Mouse (Mus musculus): ENCODE measurements around the gene Arpc4. TPM values are rescaled to one million over a fixed set of nuclear protein-coding genes. Genes with fewer than 3 reads are reported as not detected.

Gene Arpc4
- polyA plus RNA-seq, 1 experiment: 179 TPM

DNA sequence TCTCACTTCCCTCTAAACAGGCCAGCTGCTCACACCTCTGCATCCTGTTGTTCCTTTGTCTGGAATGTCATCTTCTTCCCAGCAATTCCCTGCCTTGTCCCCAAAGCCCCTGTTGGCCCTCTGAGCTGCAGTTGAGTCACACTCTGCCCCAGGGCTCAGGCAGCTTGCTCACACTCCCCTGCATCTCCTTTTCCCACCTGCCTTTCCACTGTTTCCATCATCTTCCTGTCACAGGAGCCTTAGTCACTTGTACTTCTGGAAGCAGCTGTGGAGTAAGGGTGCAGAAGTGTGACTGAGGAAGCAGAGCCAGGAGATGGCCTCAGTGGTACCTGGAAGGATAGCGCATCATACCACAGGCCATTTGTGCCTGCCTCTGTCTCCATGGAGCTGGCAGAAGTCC is 15.7 kb upstream of the Arpc4 start:
- TF ChIP-seq POLR2A (IDR thresholded peaks at IDR 0.05; ENCODE audit: low read depth, low read length) (no peak), CTCF (IDR thresholded peaks at IDR 0.05; ENCODE audit: borderline replicate concordance, insufficient read depth, low read length) (no peak)
- no peaks in the 10 kb centered on the region for H3K4me1 ChIP-seq (ENCODE audit: control insufficient read depth, insufficient read depth, low read length)

GRCm38 (mm10) chr6:113364518-113365135 is 13.3 kb upstream of the Arpc4 start:
- no peak for TF ChIP-seq CTCF (IDR thresholded peaks at IDR 0.05; ENCODE audit: borderline replicate concordance, insufficient read depth, low read length)
- no peak for TF ChIP-seq POLR2A (IDR thresholded peaks at IDR 0.05; ENCODE audit: low read depth, low read length)
- no peaks in the 10 kb centered on the region for H3K4me1 ChIP-seq (ENCODE audit: control insufficient read depth, insufficient read depth, low read length)
- no peak overlapping the region for H3K27ac ChIP-seq (ENCODE audit: insufficient read depth, low read length)
- H3K4me3 ChIP-seq (ENCODE audit: insufficient read depth, low read length): no peak overlapping the region

More for the DNA sequence above, 15.7 kb upstream of the Arpc4 start:
- Histone ChIP-seq H3K4me3 (ENCODE audit: insufficient read depth, low read length) (no peak overlapping the region), H3K27ac (ENCODE audit: insufficient read depth, low read length) (no peak overlapping the region)

DNA sequence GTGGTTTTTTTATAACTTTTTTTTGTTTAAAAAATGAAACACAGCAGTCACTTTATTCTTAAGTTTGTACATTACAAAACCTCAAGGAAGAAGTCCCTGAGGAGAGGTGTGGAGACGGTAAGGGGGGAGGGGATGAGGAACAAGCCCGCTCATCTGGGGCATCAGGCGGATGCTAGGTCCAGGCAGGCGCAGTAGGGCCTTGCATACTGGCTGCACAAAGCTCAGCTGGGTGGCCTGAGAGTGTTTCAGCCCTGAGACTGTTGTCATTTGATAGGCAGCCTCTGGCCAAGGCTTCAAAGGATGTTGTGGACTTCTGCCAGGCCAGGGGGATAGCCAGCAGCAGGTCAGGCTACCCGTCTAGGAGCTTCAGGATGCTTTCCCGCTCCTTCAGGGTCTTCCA is 11.3 kb upstream of the Arpc4 start:
- TF ChIP-seq POLR2A (IDR thresholded peaks at IDR 0.05; ENCODE audit: low read depth, low read length) (no peak), CTCF (IDR thresholded peaks at IDR 0.05; ENCODE audit: borderline replicate concordance, insufficient read depth, low read length) (no peak)
- no peak overlapping the region for H3K27ac ChIP-seq (ENCODE audit: insufficient read depth, low read length)
- no peak overlapping the region for H3K4me3 ChIP-seq (ENCODE audit: insufficient read depth, low read length)
- H3K4me1 ChIP-seq (ENCODE audit: control insufficient read depth, insufficient read depth, low read length): no peaks in the 10 kb centered on the region

DNA sequence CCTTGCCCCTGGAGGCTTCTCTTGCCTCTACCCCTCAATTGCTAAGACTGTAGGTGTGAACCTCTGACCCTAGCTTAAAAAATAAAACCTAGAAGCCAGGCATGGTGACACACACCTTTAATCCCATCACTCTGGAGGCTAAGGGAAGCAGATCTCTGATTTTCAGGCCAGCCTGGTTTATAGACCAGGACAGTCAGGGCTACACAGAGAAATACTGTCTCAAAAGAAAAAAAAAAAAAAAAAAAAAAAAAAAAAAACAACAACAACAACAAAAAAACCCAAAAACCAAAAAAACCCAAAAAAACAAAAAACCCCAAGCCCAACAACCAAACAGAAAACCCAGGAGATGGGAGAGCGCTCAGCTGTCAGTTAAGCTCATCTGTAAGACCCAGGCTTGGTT is 10.3 kb upstream of the Arpc4 start:
- H3K4me3 ChIP-seq (ENCODE audit: insufficient read depth, low read length): no peak overlapping the region
- TF ChIP-seq POLR2A (IDR thresholded peaks at IDR 0.05; ENCODE audit: low read depth, low read length) (no peak), CTCF (IDR thresholded peaks at IDR 0.05; ENCODE audit: borderline replicate concordance, insufficient read depth, low read length) (no peak)
- no peak overlapping the region for H3K27ac ChIP-seq (ENCODE audit: insufficient read depth, low read length)
- H3K4me1 ChIP-seq (ENCODE audit: control insufficient read depth, insufficient read depth, low read length): no peaks in the 10 kb centered on the region

DNA sequence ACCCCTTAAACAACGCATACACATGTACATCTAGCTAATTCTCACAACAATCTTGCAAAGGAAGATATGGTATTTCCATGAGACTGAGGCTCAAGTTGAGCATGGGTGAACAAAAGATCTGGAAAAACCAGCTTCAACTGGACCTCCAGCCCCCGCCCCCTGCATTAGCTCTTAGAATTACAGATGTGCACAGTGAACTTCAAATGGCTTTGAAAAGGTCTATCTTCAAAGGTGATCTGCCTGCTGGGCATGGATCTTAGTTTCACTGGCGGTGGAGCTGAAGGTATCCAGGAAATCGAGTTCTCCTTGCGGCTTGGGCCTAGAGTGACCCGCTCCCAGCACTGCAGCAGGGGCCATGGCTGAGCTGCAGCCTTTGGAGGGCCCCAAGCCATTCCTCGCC is 9.8 kb upstream of the Arpc4 start:
- no peak for TF ChIP-seq CTCF (IDR thresholded peaks at IDR 0.05; ENCODE audit: borderline replicate concordance, insufficient read depth, low read length)
- no peak for TF ChIP-seq POLR2A (IDR thresholded peaks at IDR 0.05; ENCODE audit: low read depth, low read length)
- no peaks in the 10 kb centered on the region for H3K4me1 ChIP-seq (ENCODE audit: control insufficient read depth, insufficient read depth, low read length)
- no peak overlapping the region for H3K4me3 ChIP-seq (ENCODE audit: insufficient read depth, low read length)
- no peak overlapping the region for H3K27ac ChIP-seq (ENCODE audit: insufficient read depth, low read length)

- TF ChIP-seq CTCF (IDR thresholded peaks at IDR 0.05; ENCODE audit: borderline replicate concordance, insufficient read depth, low read length): no peak
- no peak for TF ChIP-seq POLR2A (IDR thresholded peaks at IDR 0.05; ENCODE audit: low read depth, low read length)
These were observed 9.3 kb upstream of the Arpc4 start for GRCm38 (mm10) chr6:113368577-113368976.

GRCm38 (mm10) chr6:113370194-113370929 is 7.6 kb upstream of the Arpc4 start:
- Histone ChIP-seq H3K27ac (ENCODE audit: insufficient read depth, low read length) (no peak overlapping the region), H3K4me1 (ENCODE audit: control insufficient read depth, insufficient read depth, low read length) (no peaks in the 10 kb centered on the region), H3K4me3 (ENCODE audit: insufficient read depth, low read length) (no peak overlapping the region)
- no peak for TF ChIP-seq CTCF (IDR thresholded peaks at IDR 0.05; ENCODE audit: borderline replicate concordance, insufficient read depth, low read length)
- TF ChIP-seq POLR2A (IDR thresholded peaks at IDR 0.05; ENCODE audit: low read depth, low read length): no peak

More at GRCm38 (mm10) chr6:113368577-113368976, 9.3 kb upstream of the Arpc4 start:
- H3K4me3 ChIP-seq (ENCODE audit: insufficient read depth, low read length): no peak overlapping the region
- H3K4me1 ChIP-seq (ENCODE audit: control insufficient read depth, insufficient read depth, low read length): no peaks in the 10 kb centered on the region
- no peak overlapping the region for H3K27ac ChIP-seq (ENCODE audit: insufficient read depth, low read length)

- TF ChIP-seq CTCF (IDR thresholded peaks at IDR 0.05; ENCODE audit: borderline replicate concordance, insufficient read depth, low read length): no peak
- TF ChIP-seq POLR2A (IDR thresholded peaks at IDR 0.05; ENCODE audit: low read depth, low read length): no peak
- H3K4me1 ChIP-seq (ENCODE audit: control insufficient read depth, insufficient read depth, low read length): no peaks in the 10 kb centered on the region
- H3K4me3 ChIP-seq (ENCODE audit: insufficient read depth, low read length): no peak overlapping the region
- H3K27ac ChIP-seq (ENCODE audit: insufficient read depth, low read length): no peak overlapping the region
These were observed 4.4 kb upstream of the Arpc4 start for GRCm38 (mm10) chr6:113373491-113373890.

DNA sequence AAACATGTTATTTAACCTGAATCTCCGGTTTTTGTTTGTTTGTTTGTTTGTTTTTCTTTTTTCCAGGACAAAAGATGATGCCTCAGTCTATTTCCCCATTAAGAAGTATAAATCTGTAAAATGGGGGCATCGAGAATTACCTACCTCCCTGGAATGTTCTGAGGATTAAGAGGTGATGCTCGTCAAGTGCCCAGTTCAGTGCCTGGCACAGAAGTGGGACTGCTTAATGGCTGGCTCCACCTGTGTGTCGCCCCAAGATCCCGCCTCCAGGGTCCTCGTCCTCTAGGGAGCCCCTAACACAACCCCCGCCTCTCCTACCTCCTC is 781 bp upstream of the Arpc4 start:
- TF ChIP-seq POLR2A (IDR thresholded peaks at IDR 0.05; ENCODE audit: low read depth, low read length) (peak; percentile 67), CTCF (IDR thresholded peaks at IDR 0.05; ENCODE audit: borderline replicate concordance, insufficient read depth, low read length) (no peak)

DNA sequence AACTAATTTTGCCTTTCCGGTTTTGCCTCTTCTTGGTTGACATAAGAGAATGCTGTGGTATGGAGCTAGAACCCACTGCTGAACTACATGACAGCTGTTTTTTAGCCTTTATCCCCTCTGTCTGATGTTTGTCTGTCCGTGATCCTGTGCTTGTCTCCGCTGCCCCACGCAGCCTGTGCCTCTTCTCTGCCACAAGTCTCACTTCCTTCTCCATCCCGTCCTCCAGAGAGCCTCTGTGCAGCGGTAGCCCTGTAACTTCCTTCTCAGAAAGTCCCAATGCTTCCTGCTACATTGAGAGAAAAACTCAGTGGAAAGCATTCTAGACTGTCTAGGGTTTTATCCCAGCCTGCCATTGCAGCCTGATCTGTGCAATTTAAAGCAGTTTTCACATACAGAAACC is 1.3 kb downstream of the Arpc4 start:
- Histone ChIP-seq H3K4me3 (ENCODE audit: insufficient read depth, low read length) (peak overlapping the region; percentile 80), H3K4me1 (ENCODE audit: control insufficient read depth, insufficient read depth, low read length) (peaks cover 7% of the 10 kb centered on the region; the same call in 1 of the 2 replicates), H3K27ac (ENCODE audit: insufficient read depth, low read length) (no peak overlapping the region)
- TF ChIP-seq POLR2A (IDR thresholded peaks at IDR 0.05; ENCODE audit: low read depth, low read length) (no peak), CTCF (IDR thresholded peaks at IDR 0.05; ENCODE audit: borderline replicate concordance, insufficient read depth, low read length) (no peak)

More for the DNA sequence above, 781 bp upstream of the Arpc4 start:
- Histone ChIP-seq H3K27ac (ENCODE audit: insufficient read depth, low read length) (peak overlapping the region; percentile 85), H3K4me3 (ENCODE audit: insufficient read depth, low read length) (peak overlapping the region; percentile 48), H3K4me1 (ENCODE audit: control insufficient read depth, insufficient read depth, low read length) (peaks cover 7% of the 10 kb centered on the region; the same call in 1 of the 2 replicates)

Data from embryonic fibroblast, embryonic 13.5 days (primary cell).